Mouse (Mus musculus): ENCODE data around the gene Slc35d1. TPM values are rescaled to one million over a fixed set of nuclear protein-coding genes. Genes with fewer than 3 reads are reported as not detected.

The Slc35d1 gene
- polyA plus RNA-seq (2015; fragmentation: Nextera tagmentation; extraction: Ambion mirVana) = 3.3 and 4.0 TPM in 2 replicates

GRCm38 (mm10) chr4:103214925-103215820 is at the start of gene Slc35d1:
Slc35d1 (minus strand) TSS chr4:103215164.

Other genes starting within 250 kb of the Slc35d1 start
- 0.48 and 0.53 TPM in 2 replicates for gene Tctex1d1, start 236.6 kb downstream of the Slc35d1 start, polyA plus RNA-seq (2015; fragmentation: Nextera tagmentation; extraction: Ambion mirVana)
- gene Insl5, start 188.3 kb downstream of the Slc35d1 start, polyA plus RNA-seq (2015; fragmentation: Nextera tagmentation; extraction: Ambion mirVana) = not detected in 2 replicates
- 24.7 and 27.1 TPM in 2 replicates for gene Mier1, start 100.8 kb downstream of the Slc35d1 start, polyA plus RNA-seq (2015; fragmentation: Nextera tagmentation; extraction: Ambion mirVana)
- 0.35 and 0.38 TPM in 2 replicates for gene Wdr78, start 100.6 kb downstream of the Slc35d1 start, polyA plus RNA-seq (2015; fragmentation: Nextera tagmentation; extraction: Ambion mirVana)
- not detected in 2 replicates for gene 4921539E11Rik, start 75.7 kb upstream of the Slc35d1 start, polyA plus RNA-seq (2015; fragmentation: Nextera tagmentation; extraction: Ambion mirVana)
- 15.0 and 15.2 TPM in 2 replicates for gene Oma1, start 98.6 kb upstream of the Slc35d1 start, polyA plus RNA-seq (2015; fragmentation: Nextera tagmentation; extraction: Ambion mirVana)